Mouse (Mus musculus): Measurements from ENCODE around the gene Drg2. TPM values are rescaled to one million over a fixed set of nuclear protein-coding genes. Genes with fewer than 3 reads are reported as not detected.

The Drg2 gene
- total RNA-seq, 2 experiments from 2014 or later: 23.7 to 28.5 TPM

DNA sequence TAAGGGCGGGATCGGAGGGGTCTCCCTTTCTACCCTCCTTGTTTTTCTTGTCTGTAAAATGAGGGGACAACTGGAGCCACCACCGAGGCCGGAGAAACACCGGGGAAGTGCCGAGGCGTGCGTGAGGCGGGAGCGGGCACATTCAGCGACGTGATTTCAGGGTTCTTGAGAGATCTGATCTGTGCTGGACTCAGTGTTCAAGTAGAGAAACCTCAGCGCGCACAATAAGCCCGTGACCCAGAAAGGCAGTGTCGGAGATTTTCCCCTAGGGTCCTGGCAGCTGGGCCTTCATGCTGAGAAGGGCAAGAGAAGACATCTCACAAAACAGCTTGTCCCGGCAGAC lies 325 bp downstream of the Drg2 start:
- intact Hi-C loops (cut with DNase I; ENCODE audit: low total_unique reads): no loop called here
- no peak for DNase-seq

DNA sequence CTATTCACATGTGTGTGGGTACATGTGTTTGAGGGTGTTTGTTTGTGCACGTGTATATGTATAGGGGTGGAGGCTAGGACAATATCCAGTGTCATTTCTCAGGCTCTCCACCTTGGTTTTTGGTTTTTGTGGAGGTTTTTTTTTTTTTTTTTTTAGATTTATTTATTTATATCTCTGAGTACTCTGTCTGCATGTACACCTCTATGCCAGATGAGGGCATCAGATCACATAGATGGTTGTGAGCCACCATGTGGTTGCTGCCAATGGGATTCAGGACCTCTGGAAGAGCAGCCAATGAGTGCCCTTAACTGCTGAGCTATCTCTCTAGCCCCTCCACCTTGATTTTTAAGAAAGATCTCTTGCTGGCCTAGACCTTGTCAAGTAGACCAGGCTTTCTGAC lies 3.6 kb downstream of the Drg2 start:
- intact Hi-C loops (cut with DNase I; ENCODE audit: low total_unique reads): no loop called here
- DNase-seq: no peak

DNA sequence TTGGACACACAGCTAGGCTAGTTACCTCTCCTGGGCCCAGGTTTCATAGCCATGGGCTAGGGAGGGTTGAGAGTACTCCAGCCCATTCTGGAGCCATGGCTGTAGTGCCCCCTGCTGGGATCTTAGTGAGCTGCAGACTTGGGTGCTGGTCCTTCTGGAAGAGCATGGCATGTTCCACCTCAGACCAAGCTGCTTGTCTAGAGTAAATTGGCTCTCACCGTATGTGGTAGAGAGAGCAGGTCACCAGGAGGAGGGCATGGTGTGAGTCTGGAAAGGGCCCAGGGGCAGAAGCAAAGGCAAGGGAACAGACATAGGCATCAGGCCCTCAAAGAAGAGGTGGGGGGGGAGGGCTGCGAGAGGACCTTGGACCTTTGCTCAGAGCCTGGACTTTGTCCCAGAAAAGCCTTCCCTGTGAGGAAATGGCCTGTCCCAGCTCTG lies 11.6 kb downstream of the Drg2 start:
- intact Hi-C loops (cut with DNase I; ENCODE audit: low total_unique reads): no loop called here
- no peak for DNase-seq

DNA sequence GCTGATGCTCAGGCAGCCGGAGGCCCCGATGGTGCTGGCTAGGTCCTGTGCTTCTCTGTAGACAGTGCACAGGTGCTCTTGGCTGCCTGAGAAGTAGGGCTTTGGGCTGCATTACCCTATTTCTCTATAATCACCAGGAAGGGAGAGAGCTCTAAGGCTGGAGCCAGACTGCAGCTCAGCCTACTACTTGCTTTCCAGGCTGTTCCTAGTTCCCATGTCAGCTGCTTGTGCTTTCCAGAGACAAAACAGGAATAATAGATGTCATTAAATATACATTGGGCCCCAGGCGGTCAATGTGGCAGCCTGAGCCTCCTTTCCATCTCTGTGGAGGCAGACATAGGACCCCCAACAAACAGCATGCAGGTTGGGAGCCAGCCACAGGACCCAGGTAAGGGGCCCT lies 14.6 kb downstream of the Drg2 start, which contains the start of gene Myo15:
Myo15 (plus strand) TSS at position 301 of the 400 bp plus-strand sequence.
- intact Hi-C loops (cut with DNase I; ENCODE audit: low total_unique reads): no loop called here
- no peak for DNase-seq

DNA sequence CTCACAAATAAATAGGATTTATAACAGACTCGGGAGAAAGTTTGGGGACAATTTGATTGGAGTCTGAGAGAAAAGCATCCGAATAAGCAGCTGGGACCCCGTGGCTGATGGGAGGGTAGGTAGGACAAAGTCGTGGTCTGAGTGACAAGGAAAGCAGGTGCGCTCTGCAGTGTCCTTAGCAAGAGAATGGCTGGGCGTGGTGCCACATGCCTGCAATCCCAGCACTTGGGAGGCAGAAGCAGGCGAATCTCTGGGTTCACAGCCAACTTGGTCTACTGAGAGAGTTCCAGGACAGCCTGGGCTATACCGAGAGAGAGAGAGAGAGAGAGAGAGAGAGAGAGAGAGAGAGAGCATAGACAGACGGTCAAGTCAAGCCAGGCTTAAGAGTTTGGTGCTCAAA lies 16.4 kb downstream of the Drg2 start:
- intact Hi-C loops (cut with DNase I; ENCODE audit: low total_unique reads): no loop called here
- DNase-seq: no peak

DNA sequence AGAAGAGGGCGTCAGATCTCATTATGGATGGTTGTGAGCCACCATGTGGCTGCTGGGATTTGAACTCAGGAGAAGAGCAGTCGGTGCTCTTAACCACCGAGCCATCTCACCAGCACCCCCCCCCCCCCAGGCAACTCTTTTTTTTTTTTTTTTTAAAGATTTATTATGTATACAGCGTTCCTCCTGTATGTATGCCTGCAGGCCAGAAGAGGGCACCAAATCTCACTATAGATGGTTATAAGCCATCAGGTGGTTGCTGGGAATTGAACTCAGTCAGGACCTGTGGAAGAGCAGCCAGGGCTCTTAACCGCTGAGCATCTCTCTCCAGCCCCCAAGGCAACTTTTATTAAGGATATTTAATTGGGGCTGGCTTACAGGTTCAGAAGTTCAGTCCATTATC lies 20.1 kb downstream of the Drg2 start:
- intact Hi-C loops (cut with DNase I; ENCODE audit: low total_unique reads): no loop called here
- DNase-seq: no peak

GRCm38 (mm10) chr11:60475668-60476362 lies 21.4 kb downstream of the Drg2 start:
- no peak for DNase-seq
- intact Hi-C loops (cut with DNase I; ENCODE audit: low total_unique reads): no loop called here

- DNase-seq: no peak
- intact Hi-C loops (cut with DNase I; ENCODE audit: low total_unique reads): no loop called here
These were observed 23.7 kb downstream of the Drg2 start for GRCm38 (mm10) chr11:60478121-60478520.

GRCm38 (mm10) chr11:60486267-60486666 lies 31.9 kb downstream of the Drg2 start:
- DNase-seq: no peak
- intact Hi-C loops (cut with DNase I; ENCODE audit: low total_unique reads): no loop called here

DNA sequence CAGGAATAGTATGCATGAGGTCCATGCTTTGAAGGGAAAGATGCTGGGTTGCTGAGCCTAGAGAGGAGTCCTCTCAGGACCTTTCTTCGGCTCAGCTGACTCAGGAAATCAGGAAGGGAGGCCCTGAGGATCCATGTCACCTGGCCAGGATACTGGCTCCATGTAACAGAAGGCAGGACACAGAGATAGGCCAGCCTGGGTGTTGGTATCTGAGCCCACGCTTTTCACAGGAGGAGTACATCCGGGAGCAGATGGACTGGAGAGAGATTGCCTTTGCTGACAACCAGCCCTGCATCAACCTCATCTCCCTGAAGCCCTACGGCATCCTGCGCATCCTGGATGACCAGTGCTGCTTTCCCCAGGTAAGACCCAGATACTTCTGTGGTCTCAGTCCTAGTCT lies 38.3 kb downstream of the Drg2 start:
- DNase-seq: no peak
- intact Hi-C loops (cut with DNase I; ENCODE audit: low total_unique reads): no loop called here

DNA sequence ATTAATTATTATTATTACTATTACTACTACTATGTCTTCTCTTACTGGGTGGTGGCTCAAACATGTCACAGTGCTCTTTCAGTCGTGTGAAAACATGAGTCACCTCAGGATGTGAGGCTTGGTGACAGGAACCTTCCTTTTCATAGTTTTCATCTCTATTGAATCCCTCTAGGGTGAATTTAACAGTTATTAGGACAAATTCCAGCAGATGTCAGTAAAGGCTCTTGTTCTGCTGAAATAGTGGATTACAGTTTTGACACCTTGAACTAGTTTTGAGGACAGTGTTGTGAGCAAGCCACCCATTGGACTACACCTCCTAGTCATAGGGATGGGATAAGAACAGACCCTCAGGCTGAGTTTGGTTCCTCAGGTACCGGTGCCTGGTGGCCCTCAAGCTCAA lies 41.3 kb downstream of the Drg2 start:
- DNase-seq: no peak
- intact Hi-C loops (cut with DNase I; ENCODE audit: low total_unique reads): no loop called here

- no peak for DNase-seq
- intact Hi-C loops (cut with DNase I; ENCODE audit: low total_unique reads): no loop called here
These were observed 52.9 kb downstream of the Drg2 start for GRCm38 (mm10) chr11:60507281-60507680.

DNA sequence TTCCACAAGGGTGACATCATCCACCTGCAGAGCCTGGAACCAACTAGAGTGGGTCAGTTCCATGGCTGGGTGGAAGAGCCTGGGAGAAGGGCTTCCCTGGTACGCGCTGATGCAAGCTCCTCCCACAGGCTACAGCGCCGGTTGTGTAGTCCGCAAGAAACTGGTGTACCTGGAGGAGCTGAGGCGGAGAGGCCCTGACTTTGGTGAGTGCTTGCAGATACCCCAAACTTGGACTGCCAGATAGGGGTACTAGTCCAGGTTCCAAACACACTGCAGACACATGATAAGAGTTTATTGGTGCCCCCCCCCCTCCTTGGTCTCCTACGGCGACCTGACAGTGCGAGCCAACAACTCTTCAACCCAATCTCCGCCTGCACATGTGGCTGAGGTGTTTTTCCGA lies 54.6 kb downstream of the Drg2 start:
- no peak for DNase-seq
- intact Hi-C loops (cut with DNase I; ENCODE audit: low total_unique reads): loop anchor here (2.0 kb wide), 1 partner anchor 76 kb away; no protein-coding TSS in a partner anchor

GRCm38 (mm10) chr11:60509500-60509899 lies 55.1 kb downstream of the Drg2 start:
- intact Hi-C loops (cut with DNase I; ENCODE audit: low total_unique reads): loop anchor here (2.0 kb wide), 1 partner anchor 77 kb away; no protein-coding TSS in a partner anchor
- peak; percentile 19 for DNase-seq

- intact Hi-C loops (cut with DNase I; ENCODE audit: low total_unique reads): no loop called here
- DNase-seq: no peak
These were observed 57.5 kb downstream of the Drg2 start for GRCm38 (mm10) chr11:60511893-60512292.

DNA sequence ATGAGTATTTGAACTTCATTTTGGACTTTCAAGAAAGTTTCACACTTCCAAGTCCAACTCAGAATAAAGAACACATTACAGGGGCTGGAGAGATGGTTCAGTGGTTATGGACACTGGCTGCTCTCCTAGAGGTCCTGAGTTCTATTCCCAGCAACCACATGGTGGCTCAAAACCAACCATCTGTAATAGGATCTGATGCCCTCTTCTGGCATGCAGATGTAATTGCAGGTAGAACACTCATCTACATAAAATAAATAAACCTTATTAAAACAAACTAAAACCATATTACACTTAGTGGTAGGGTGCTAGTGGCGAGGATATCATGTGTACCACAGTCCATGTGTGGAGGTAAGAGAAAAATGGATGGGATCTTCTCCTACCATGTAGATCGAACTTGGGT lies 58.1 kb downstream of the Drg2 start:
- intact Hi-C loops (cut with DNase I; ENCODE audit: low total_unique reads): no loop called here
- no peak for DNase-seq

GRCm38 (mm10) chr11:60514941-60515340 lies 60.5 kb downstream of the Drg2 start:
- intact Hi-C loops (cut with DNase I; ENCODE audit: low total_unique reads): no loop called here
- no peak for DNase-seq

GRCm38 (mm10) chr11:60518305-60518704 lies 63.9 kb downstream of the Drg2 start:
- intact Hi-C loops (cut with DNase I; ENCODE audit: low total_unique reads): no loop called here
- no peak for DNase-seq
